Mouse (Mus musculus): ENCODE results near the gene Slc29a1. TPM values are rescaled to one million over a fixed set of nuclear protein-coding genes. Genes with fewer than 3 reads are reported as not detected.
"Not testable (repeated sequence)": the region's sequence is repeated elsewhere in the genome, so short reads cannot be mapped to it uniquely, and the experiment has no call there.

The Slc29a1 gene
- 100 to 1,000 TPM; 145 to 174 (median 158) TPM for total RNA-seq (2022)

DNA sequence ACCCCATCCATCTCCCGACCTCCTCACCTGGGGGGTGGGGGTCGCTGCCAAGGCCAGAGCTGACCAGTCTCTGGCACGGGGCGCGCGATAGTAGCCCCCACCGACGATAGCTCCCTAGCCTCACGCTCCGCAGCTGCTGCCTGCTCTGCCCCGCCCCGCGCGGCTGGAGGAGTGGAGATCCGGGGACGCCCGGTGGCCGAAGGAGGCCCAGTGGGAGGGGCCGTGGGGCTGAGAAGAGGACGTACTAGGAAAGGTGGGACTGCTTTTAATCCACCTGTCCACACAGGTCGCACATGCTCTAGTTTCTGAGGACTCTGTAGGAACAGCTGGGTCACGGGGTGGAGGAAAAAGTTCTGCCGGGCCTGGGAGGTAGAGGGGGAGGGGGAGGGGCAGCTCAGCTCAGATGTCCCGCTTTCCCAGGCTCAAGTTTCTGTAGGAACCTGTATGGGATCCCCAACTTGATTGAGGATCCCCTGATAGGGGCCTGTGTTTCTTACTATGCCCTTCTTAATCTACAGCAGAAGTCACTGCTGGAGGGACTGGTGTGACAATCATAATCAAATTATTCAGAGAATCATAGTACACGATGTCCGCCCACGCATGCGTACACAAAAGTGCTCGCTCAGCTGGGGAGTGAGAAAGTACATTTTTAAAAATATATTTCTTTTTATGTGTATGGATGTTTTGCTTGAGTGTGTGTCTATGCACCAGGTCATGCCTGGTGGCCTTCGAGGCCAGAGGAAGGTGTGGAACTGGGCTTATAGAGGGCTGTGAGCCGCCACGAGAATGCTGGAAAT lies at the start of gene Slc29a1:
Slc29a1 (minus strand) TSS at position 161 of the 797 bp plus-strand sequence.
- no peak for DNase-seq

DNA sequence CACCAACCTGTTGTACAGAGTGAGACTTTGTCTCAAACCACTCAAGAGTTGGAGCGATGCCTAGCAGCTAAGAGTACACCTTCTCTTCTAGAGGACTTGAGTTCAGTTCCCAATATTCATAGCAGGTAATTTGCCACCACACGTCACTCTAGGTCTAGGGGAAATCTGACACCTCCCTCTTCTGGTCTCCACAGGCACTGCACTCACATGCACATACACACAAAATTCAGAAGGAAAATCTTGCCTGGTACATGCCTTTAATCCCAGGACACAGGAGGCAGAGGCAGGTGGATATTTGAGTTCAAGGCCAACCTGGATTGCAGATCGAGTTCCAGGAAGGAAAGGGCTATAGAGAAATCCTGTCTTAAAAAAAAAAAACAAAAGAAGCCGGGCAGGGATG lies 44.8 kb upstream of the Slc29a1 start:
- DNase-seq: no peak

DNA sequence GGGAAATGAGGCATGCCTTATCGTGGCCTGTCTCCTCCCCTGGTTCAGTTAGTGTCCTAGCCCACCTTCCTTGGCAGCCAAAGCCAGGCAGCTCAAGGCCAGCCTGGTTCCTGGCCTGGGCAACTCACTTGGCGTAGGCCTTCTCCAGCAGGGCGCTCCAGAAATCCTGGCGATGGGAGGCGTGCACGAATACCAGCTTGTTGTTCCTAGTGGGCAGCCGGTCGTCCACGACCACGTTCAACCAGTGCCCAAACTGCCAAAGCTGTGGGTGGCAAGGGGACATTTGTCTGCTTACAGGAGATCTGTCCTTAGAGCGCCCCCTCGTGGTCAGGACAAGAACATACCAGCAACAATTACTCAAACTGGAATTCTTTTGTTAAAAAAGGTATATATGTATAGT lies 43.3 kb upstream of the Slc29a1 start:
- DNase-seq: peak; percentile 39

DNA sequence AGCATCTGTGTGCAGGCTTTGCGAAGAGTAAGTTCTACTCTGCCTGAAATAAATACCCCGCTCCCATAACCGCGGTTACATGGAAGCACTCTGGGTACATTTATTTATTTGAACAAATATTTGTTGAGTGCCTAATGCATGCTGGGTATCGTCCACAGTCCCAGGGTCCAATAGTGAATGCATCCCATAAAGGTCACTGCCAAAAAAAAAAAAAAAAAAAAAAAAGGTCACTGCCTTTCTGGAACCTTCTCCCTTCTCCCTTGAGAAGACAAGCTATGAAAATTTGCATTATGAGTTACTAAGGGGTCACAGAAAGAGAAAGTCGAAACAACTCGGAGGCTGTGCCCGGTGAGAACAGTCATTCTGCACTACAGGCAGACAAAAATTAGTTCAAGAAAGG lies 42.6 kb upstream of the Slc29a1 start:
- DNase-seq: no peak

DNA sequence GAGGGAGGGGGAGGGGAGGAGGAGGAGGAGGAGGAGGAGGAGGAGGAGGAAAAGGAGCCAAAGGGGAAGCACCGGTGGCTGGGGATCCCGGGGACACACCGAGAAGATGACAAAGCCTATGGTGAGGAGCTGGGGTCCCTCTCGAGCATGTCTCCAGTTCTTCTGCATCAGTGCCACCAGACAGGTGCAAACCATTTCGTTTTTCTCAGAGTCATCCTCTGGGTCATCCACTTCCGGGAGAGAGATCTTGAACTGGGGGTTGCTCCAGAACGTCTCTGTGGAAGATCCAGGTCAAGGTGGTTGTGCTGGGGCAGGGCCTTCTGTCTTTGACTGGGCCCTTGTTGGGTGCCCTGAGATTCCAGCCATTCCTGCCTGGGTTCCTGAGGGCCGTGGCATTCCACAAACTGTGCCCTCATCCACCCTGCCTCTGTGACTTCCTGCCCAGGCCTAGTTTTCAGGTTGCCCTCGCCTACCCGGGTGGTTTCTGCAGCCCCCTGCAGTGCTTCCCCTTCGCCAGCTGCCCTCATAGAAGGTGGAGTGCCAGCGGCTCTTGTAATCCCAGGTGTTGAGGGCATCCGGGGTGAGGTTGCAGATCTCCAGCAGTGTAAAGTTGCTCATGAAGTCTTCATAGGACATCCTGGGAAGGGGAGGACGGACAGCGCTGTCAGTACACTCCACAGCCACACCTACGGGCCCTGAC lies 39.3 kb upstream of the Slc29a1 start:
- DNase-seq: no peak

DNA sequence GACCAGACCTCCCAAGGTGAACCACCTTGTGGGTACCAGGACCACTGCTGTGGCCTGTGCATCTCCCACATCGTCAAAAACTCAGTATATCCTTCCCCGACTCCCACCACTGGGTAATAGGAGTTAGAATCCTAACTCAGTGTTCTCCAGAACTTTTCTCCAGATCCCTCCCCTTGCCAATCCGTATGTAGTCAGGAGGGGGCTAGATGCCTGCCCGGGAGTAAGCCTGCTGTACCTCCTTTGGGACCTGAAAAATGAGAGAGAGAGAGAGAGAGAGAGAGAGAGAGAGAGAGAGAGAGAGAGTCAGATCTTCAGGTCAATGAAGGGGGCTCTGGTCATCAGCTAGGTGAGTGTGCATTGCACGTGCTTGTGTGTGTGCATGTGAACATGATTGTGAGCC lies 34.6 kb upstream of the Slc29a1 start:
- DNase-seq: no peak

DNA sequence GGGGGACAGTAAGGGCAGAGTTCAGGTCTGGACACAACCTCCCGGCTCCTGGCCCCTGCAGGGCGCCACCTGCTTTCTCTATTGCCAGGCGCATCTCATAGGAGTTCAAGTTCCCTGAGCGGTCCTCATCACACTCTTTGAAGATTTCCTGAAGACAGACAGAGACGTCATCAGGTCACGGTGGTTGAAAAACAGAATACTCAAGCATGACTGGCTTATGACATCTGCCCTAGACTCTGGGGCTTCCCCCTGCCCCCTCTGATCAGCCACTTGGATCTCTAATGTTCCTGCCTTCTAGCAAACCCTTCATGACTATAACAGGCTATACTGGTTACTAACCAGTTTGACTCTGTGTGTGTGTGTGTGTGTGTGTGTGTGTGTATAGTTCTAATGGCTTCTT lies 32.5 kb upstream of the Slc29a1 start:
- DNase-seq: no peak

DNA sequence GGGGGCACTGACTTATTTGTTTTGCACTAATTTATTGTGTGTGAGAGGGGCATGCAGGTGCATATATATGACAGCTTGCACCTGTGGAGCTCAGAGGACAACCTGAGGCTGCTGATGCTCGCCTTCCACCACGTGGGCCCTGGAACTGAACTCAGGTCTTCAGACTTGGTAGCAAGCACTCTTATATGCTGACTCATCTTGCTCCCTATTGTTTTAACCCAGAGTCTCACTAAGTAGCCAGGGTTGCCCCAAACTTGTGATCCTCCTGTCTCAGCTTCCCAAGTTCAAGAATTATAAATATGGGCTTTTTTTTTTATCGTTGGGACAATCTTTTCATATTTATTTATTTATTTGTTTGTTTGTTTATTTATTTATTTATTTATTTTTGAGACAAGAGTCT lies 31.6 kb upstream of the Slc29a1 start:
- DNase-seq: no peak

DNA sequence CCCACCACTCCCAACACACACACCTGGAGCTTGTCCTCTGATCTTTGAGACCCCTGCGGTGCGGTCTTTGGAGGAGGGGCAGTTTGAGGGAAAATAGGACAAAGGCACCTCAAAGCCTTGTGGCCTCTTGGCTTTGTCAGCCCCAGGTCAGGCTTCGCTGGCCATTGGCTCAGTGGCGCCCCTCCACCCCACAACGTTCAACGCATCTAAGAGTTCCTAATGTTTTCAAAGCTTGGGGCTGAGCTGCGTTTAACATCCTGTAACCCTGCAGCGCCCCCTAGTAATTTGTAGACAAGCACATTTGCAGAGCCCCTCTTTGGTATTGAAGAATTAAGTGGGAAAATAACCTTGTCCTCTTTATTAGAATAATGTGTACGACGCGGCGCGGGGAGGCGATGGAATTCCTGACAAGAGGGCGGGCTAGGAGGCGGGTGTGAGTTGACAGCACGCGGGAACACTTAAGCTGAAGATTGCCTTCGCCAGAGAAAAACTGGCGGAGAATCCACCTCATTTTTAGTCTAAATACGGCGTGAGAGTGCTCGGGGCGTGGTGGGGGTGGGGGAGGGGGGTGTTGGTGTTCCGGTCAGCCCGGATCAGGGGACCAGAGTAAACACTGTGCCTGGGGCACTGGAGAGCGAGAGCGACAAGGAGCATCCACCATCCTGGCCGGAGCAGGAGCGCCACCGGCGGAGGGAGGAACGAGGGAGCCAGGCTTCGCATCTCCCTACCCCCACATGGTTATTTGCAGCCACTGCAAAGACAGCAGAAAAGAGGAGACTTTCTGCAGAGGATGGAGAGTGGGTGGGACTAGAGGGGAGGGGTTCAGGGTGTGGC lies 30.7 kb upstream of the Slc29a1 start:
- peak; percentile 47 for DNase-seq

DNA sequence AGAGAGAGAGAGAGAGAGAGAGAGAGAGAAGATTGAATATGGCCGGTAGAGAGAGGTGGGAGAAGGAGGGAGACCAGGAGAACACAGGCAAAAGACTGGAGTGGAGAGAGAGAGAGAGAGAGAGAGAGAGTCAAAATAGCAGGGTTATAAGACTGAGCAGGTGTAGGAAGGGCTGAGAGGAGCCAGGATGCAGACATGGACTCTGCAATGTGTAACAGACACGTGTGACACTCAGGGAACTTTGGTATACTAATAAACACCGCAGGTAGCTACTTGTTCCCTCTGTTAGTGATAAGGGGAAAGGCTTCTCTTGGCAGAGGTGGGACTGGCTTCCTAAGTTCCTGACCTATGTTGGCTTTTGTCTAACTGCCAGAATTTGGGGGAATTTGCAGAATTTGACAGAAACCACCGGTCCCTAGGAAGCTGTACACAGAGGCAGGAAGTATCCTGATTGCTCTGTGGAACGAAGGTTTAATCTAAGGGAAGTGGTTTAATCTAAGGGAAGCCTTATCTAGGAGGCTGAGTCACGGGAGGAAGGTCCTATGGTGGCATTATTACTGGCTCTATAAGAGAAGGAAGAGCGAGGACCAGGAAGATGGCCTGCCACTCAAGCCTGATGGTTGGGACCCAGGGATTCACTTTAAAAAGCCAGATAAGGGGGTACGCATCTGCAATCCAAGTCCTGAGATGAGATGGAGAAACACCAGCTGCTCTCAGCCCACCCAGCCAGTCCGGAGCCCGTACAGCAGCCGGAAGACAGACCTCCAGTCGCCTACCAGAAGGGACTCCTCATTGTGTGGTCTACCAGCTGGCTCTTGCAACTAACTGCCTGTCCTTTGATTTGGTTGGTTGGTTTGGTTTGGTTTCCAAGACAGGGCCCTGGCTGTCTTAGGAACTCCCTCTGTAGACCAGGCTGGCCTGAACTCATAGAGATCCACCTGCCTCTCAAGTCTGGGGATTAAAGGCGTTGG lies 29.8 kb upstream of the Slc29a1 start:
- no peak for DNase-seq

DNA sequence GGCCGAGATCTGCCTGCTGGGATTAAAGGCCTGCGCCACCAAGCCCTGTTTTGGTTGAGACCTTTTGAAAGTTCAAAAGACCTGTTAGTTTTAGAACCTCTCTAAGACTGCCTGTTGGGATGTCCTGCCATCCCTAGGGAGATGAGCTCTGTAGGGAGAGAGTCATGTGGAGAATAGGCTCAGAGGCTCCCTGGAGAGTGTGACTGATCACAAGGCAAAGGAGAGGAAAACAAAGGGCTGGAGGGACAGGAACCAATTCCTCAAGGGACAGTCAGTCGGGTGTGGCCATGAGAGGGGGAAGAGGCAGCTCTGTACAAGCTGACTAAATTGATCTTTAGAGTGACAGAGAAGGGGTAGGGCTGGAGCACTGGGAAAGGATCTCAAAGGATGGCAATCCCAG lies 28.8 kb upstream of the Slc29a1 start:
- no peak for DNase-seq

DNA sequence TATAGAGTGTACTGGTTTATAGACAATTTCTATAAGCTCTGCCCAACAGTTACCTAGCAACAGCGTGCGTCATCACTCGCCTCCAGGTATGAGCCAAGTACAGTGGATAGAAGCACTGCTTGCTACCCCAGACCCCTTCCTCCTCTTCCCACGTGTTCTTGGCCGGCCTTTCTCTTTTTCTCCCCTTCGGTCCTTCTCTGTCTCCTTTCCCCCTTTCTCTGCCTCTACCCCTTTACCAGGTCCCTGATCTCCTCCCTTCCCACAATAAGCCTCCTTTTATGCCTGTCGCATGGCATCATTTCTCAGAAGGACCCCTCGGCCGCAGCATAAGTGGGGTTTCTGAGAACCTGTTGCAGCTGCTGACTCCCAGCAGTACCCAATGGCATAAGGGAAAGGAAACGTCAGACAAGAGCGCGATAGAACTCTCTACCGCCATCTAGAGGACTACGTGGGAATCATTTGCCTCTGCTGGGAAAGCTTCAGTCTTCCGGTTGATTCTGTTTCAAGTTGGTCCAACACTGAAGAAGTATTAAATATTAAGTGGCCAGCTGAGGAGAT lies 27.2 kb upstream of the Slc29a1 start:
- DNase-seq: peak; percentile 54

DNA sequence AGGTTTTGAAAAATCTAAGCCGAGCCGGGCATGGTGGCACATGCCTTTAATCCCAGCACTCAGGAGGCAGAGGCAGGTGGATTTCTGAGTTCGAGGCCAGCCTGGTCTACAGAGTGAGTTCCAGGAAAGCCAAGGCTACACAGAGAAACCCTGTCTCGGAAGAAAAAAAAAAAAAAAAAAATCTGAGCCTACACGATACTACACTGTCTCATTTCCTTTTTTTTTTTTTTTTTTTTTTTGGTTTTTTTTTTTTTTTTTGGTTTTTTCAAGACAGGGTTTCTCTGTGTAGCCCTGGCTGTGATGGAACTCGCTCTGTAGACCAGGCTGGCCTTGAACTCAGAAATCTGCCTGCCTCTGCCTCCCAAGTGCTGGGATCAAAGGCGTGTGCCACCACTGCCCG lies 24.0 kb upstream of the Slc29a1 start:
- DNase-seq: not testable (repeated sequence)

DNA sequence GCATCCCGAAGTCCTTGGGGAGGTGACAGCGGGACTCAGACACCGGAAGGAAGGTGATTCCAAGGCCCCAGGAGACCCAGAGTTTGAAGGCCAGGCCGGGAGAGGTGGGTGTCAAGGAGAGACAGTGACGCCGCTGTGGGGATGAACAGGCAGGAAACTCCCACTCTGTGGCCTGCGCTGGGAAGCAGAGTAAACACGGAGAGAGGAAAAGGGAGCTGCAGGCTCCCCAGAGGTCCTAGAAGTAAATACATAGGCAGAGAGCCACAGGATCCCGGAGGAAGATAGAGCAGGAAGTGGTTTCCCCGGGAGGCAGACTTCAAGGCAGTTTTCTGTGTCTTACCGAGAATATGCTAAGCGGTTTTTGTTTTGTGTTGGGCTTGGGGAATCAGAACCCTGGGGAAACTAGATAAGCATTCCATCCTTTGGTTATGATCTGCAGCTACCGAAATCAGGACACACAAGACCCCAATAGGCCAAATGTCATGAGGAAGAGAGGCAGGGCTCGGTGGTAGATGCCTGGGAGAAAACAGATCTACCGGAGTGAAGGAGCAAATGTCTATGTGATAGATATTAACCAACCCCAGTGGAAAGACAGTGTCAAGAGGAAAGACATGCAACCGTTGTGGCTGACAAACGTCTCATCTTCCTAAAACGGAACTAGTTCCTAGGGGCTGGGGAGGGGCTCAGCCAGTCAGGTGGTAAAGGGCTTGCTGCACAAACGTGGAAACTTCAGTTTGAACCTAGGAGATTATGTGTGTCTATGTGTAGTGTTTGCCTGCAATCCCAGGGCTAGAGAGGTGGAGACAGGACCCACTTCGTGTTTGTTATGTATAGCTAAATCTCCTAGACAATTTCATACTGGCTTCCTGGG lies 20.2 kb upstream of the Slc29a1 start:
- no peak for DNase-seq

DNA sequence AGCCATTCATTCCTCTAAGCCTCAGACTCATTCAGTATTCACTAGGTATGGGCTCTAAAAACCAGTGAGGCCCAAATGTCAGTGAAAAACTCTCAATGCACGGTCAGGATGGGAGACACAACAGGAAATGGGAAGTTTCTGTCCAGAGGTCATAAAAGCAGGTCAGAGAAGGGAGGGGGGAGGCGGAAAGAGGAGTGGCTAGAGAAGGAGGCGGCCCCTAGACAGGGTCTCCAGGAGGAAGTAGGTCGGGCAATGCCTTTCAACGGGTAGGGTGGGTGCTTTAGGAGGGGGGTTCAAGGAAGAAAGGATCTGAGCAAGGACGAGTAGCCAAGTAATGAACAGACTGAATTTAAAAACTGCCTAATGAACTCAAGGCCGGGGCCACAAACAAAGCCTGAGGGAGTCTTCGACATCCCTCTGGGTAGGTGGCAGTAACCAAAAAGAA lies 19.6 kb upstream of the Slc29a1 start:
- no peak for DNase-seq

DNA sequence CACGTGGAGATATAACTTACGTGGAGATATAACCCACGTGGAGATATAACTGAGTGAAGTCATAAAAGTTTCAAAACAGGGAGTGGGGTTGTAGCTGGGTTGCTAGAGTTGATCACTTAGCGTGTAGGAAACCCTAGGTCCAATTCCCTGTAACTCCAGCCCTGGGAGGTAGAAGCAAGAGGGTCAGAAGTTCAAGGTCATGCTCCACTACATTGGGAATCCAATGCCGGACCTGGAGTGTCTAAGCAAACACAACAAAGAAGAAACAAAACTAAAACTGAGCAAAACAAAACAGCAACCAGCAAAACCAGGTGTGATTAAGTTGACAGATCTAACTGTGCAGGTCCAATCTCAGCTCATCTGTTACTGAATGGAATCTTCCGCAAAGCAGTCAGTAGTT lies 18.2 kb upstream of the Slc29a1 start:
- DNase-seq: no peak

DNA sequence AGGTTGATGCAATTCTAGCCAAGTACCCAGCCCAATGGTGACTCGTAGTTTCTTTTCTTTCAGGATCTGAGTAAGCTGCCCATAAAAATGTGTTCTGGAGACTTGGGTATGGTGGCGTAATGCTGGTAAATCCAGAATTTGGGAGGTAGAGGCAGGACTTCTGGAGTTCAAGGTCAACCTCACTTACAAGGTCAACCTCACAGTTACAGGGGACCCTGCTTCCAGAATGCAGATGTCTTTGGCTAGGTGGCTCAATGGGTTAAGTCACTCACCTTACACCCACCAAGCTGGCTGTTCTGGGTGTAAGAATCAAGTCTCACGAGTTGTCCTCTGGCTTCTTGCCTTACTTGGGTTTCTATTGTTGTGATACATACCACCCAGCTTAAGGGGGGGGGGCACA lies 17.3 kb upstream of the Slc29a1 start:
- no peak for DNase-seq

DNA sequence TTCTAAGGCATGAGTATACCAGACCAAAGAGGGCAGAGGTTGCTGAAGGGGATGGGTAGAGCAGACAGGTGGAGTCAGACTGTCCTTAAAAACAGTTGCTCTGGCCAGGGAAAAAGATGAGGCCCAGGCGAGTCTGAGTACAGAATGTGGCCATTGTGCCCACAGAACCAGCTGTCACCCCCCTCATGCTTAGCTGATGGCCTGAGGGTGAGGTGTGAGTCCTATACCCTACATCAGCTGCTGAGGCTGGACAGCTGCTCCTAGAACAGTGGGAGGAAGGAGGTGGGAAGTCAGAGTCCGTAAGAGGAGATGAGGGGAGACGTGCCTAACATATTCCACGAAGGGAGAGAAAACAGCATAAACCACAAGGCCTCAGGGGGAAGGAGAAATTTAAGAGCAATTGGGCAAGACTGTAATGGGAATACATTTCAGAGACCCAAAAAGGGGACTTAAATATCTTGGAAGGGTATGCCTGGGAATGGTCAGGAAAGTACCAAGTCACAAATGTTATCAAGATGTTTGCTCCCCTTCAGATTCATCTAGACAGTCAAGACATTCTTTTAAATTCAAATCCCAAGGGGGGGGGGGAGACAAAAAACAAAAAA lies 16.7 kb upstream of the Slc29a1 start:
- DNase-seq: no peak

DNA sequence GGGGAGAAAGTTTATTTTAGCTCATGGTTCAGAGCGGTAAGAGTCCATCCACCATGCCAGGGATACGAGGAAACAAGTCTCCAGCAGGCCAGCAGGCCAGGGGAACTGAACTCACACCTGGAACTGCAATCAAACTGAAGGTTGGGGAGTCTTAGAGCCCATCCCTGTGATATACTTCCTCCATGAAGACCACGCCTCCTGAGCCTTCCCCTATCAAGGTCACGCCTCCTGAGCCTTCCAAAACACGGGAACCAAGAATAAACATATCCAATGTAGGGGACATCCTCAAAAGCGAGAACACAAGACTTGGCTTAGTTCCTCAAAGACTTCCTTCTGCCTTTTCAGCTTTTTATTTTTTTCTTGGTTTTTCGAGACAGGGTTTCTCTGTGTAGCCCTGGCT lies 13.5 kb upstream of the Slc29a1 start:
- no peak for DNase-seq

DNA sequence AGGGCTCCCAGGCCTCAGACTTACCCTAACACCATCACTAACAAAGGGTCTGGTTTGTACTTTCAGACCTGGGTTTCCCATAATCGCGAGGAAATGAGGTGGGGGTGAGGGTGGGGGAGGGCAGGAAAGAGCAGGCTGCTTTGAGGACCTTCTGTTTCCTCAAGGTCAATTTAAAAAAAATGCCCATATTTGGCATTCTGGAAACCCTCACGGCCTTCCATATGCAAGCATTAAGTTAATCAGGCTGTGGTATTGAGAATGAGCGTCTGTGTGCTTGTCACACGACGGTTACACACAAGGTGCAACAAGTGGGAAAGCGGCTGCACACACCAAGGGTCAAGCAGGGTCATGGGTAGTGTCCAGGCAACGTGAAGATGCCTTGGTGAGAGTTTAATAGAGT lies 12.6 kb upstream of the Slc29a1 start:
- no peak for DNase-seq
